Mouse (Mus musculus): ENCODE measurements around the gene Cdk6. TPM values are rescaled to one million over a fixed set of nuclear protein-coding genes. Genes with fewer than 3 reads are reported as not detected.

Cdk6 gene
- polyA plus RNA-seq, 1 experiment: 8.9 TPM

DNA sequence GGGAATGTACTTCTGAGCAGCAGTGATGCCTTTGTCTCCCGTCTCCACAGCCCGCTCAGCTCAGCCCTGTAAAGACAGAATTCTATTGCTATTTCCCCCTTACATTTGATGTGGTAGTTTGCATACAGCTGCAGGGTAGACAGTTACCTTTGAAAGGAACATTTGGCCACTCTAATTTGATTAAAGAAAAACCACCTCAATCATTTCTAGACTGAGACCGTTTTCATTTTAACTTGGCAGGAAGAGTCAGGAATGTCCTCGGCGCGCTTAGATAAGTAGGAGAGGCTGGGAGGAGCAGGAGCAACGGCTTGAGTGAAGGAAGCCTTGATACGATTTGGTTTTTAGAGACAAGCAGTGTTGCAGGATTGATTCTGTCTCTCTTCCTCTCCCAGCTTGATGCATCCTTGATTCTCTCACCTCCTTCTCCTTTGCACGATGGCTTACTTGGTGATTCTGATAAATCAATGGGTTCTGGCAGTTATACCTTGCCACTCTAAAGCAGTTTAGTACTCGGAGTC is 15.0 kb downstream of the Cdk6 start:
- TF ChIP-seq POLR2AphosphoS2 (IDR thresholded peaks at IDR 0.05; ENCODE audit: insufficient read length, low read depth) (no peak), MAX (IDR thresholded peaks at IDR 0.05; ENCODE audit: low read depth) (no peak), MYOG (IDR thresholded peaks at IDR 0.05; ENCODE audit: control insufficient read depth in 1 of 3, insufficient read depth in 1 of 3, insufficient read length in 2 of 3, low read depth in 2 of 3) (no peak), TCF3 (IDR thresholded peaks at IDR 0.05; ENCODE audit: insufficient read length, low read depth) (no peak), USF1 (IDR thresholded peaks at IDR 0.05; ENCODE audit: low read depth) (no peak), TCF12 (IDR thresholded peaks at IDR 0.05; ENCODE audit: insufficient read depth, poor library complexity, severe bottlenecking) (no peak), CEBPB (IDR thresholded peaks at IDR 0.05; ENCODE audit: insufficient read depth, poor library complexity, severe bottlenecking) (no peak), POLR2A (IDR thresholded peaks at IDR 0.05; ENCODE audit: insufficient read length, low read depth) (no peak), SRF (IDR thresholded peaks at IDR 0.05; ENCODE audit: control insufficient read depth, insufficient read length, low read depth) (no peak), MYOD1 (IDR thresholded peaks at IDR 0.05; ENCODE audit: control insufficient read depth in 1 of 3, insufficient read length in 2 of 3, low read depth in 2 of 3) (no peak), E2F4 (IDR thresholded peaks at IDR 0.05; ENCODE audit: insufficient read depth) (no peak), REST (IDR thresholded peaks at IDR 0.05; ENCODE audit: insufficient read depth, insufficient read length) (no peak)
- H3K4me2 ChIP-seq (ENCODE audit: low read depth): no peak overlapping the region
- no peak overlapping the region for H3ac ChIP-seq (ENCODE audit: control insufficient read depth, insufficient read length)
- H3K4me3 ChIP-seq: no peak overlapping the region
- peaks cover 72% of the 10 kb centered on the region for H3K79me2 ChIP-seq (ENCODE audit: control insufficient read depth, insufficient read depth)
- H3K27me3 ChIP-seq (ENCODE audit: control insufficient read depth, insufficient read depth, insufficient read length): no peaks in the 10 kb centered on the region
- H3K36me3 ChIP-seq (ENCODE audit: control insufficient read depth, insufficient read depth): peaks cover 3% of the 10 kb centered on the region

DNA sequence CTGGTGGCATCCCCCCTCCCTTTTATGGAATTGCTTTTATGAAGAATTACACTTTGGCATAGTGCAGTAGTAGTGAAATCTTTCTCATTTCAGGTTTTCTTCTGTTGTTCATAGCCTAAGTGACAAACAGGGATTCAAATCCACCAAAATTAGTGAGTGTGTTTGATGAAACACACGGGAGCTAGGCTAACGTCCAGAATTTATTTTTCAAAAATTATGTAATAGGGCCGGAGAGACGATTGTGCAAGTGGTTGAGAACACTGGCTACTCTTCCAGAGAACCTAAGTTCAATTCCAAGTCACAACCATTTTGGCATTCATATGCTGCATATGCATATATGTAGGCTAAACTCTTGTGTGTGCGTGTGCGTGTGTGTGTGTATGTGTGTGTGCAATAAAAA is 16.2 kb downstream of the Cdk6 start:
- Histone ChIP-seq H3K27me3 (ENCODE audit: control insufficient read depth, insufficient read depth, insufficient read length) (no peaks in the 10 kb centered on the region), H3K79me2 (ENCODE audit: control insufficient read depth, insufficient read depth) (peaks cover 79% of the 10 kb centered on the region), H3K36me3 (ENCODE audit: control insufficient read depth, insufficient read depth) (peaks cover 3% of the 10 kb centered on the region), H3K4me3 (no peak overlapping the region), H3K4me2 (ENCODE audit: low read depth) (no peak overlapping the region), H3ac (ENCODE audit: control insufficient read depth, insufficient read length) (no peak overlapping the region)
- TF ChIP-seq E2F4 (IDR thresholded peaks at IDR 0.05; ENCODE audit: insufficient read depth) (no peak), MYOD1 (IDR thresholded peaks at IDR 0.05; ENCODE audit: control insufficient read depth in 1 of 3, insufficient read length in 2 of 3, low read depth in 2 of 3) (no peak), USF1 (IDR thresholded peaks at IDR 0.05; ENCODE audit: low read depth) (no peak), MYOG (IDR thresholded peaks at IDR 0.05; ENCODE audit: control insufficient read depth in 1 of 3, insufficient read depth in 1 of 3, insufficient read length in 2 of 3, low read depth in 2 of 3) (no peak), REST (IDR thresholded peaks at IDR 0.05; ENCODE audit: insufficient read depth, insufficient read length) (no peak), MAX (IDR thresholded peaks at IDR 0.05; ENCODE audit: low read depth) (no peak), TCF3 (IDR thresholded peaks at IDR 0.05; ENCODE audit: insufficient read length, low read depth) (no peak), POLR2AphosphoS2 (IDR thresholded peaks at IDR 0.05; ENCODE audit: insufficient read length, low read depth) (no peak), TCF12 (IDR thresholded peaks at IDR 0.05; ENCODE audit: insufficient read depth, poor library complexity, severe bottlenecking) (no peak), SRF (IDR thresholded peaks at IDR 0.05; ENCODE audit: control insufficient read depth, insufficient read length, low read depth) (no peak), CEBPB (IDR thresholded peaks at IDR 0.05; ENCODE audit: insufficient read depth, poor library complexity, severe bottlenecking) (no peak), POLR2A (IDR thresholded peaks at IDR 0.05; ENCODE audit: insufficient read length, low read depth) (no peak)

DNA sequence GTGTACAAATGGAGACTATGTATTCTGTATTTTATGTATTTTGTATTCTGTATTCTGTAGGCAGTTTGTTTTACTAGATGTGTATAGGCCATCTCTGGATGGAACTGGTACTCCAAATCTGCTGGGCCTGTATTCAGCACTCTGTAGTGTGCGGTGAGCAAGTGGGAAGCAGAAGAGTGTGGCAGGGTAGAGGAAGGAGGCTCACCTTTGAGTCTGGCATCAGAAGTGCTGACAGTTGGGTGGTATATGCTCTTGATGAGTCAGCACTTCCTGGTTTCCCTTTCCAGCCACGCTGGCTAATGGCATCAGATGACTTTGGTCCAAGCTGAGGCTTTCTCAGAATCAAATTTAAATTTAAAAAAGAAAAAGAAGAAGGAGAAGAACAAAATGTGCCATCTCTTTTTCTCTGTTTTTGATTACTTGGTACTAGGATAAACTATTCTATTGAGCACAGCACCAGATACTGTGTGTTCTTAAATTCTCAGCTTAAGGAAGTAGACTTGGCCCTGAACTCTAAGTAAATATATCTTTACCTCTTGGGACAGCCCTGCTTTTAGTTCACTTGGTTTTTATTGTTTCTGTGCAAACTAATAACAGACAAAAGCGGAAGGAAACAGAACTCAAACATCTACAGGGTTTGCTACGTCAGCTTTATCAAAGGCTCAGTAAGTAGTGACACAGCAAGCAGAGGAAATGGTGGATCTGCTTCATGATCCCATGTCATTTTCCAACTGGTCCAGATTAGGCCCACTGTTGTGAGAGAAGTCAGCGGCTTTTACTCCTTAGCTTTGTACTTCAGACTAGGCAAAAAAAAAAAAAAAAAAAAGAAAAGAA is 17.6 kb downstream of the Cdk6 start:
- TF ChIP-seq USF1 (IDR thresholded peaks at IDR 0.05; ENCODE audit: low read depth) (no peak), POLR2A (IDR thresholded peaks at IDR 0.05; ENCODE audit: insufficient read length, low read depth) (no peak), SRF (IDR thresholded peaks at IDR 0.05; ENCODE audit: control insufficient read depth, insufficient read length, low read depth) (no peak)
- Histone ChIP-seq H3K36me3 (ENCODE audit: control insufficient read depth, insufficient read depth) (peaks cover 3% of the 10 kb centered on the region), H3K79me2 (ENCODE audit: control insufficient read depth, insufficient read depth) (peaks cover 73% of the 10 kb centered on the region), H3K4me3 (no peak overlapping the region), H3K27me3 (ENCODE audit: control insufficient read depth, insufficient read depth, insufficient read length) (no peaks in the 10 kb centered on the region), H3ac (ENCODE audit: control insufficient read depth, insufficient read length) (no peak overlapping the region), H3K4me2 (ENCODE audit: low read depth) (no peak overlapping the region)

DNA sequence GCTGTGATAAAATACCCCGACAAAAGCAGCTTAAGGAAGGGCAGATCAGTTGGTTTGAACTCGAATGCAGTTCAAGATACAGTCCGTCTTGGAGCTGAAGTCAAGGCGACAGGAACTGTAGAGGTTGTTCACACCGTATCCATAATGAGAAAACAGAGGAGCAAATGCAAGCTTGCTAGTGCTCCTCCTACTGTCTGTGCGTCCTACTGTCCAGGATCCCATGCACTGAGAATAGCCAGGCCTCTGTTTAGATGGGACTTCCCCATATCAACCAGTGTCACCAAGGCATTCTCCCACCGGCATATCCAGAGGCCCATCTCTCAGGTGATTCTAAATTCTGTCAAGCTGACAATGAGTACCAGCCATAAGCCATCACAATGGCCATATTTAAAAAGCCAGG is 18.6 kb downstream of the Cdk6 start:
- Histone ChIP-seq H3K4me3 (no peak overlapping the region), H3K79me2 (ENCODE audit: control insufficient read depth, insufficient read depth) (peaks cover 67% of the 10 kb centered on the region), H3K36me3 (ENCODE audit: control insufficient read depth, insufficient read depth) (no peaks in the 10 kb centered on the region), H3K4me2 (ENCODE audit: low read depth) (no peak overlapping the region), H3K27me3 (ENCODE audit: control insufficient read depth, insufficient read depth, insufficient read length) (no peaks in the 10 kb centered on the region), H3ac (ENCODE audit: control insufficient read depth, insufficient read length) (no peak overlapping the region)
- TF ChIP-seq MAX (IDR thresholded peaks at IDR 0.05; ENCODE audit: low read depth) (no peak), E2F4 (IDR thresholded peaks at IDR 0.05; ENCODE audit: insufficient read depth) (no peak), USF1 (IDR thresholded peaks at IDR 0.05; ENCODE audit: low read depth) (no peak), REST (IDR thresholded peaks at IDR 0.05; ENCODE audit: insufficient read depth, insufficient read length) (no peak), TCF12 (IDR thresholded peaks at IDR 0.05; ENCODE audit: insufficient read depth, poor library complexity, severe bottlenecking) (no peak), SRF (IDR thresholded peaks at IDR 0.05; ENCODE audit: control insufficient read depth, insufficient read length, low read depth) (no peak), CEBPB (IDR thresholded peaks at IDR 0.05; ENCODE audit: insufficient read depth, poor library complexity, severe bottlenecking) (no peak), MYOD1 (IDR thresholded peaks at IDR 0.05; ENCODE audit: control insufficient read depth in 1 of 3, insufficient read length in 2 of 3, low read depth in 2 of 3) (no peak), POLR2A (IDR thresholded peaks at IDR 0.05; ENCODE audit: insufficient read length, low read depth) (no peak), MYOG (IDR thresholded peaks at IDR 0.05; ENCODE audit: control insufficient read depth in 1 of 3, insufficient read depth in 1 of 3, insufficient read length in 2 of 3, low read depth in 2 of 3) (no peak), TCF3 (IDR thresholded peaks at IDR 0.05; ENCODE audit: insufficient read length, low read depth) (no peak), POLR2AphosphoS2 (IDR thresholded peaks at IDR 0.05; ENCODE audit: insufficient read length, low read depth) (no peak)

All from myocyte (in vitro differentiated cells).